Mouse (Mus musculus) lung, postnatal 0 days (tissue): ENCODE data around the gene Rfxank. TPM values are rescaled to one million over a fixed set of nuclear protein-coding genes. Genes with fewer than 3 reads are reported as not detected.

Experiments used
- ATAC-seq: fragments of 200-750 bp; cut with Nextera tagmentation; 2 replicates; pipeline ENCODE4 v1.8.0; 2017; ENCODE audit warnings: moderate library complexity
- DNase-seq: peaks from one replicate; pipeline ENCODE4 v3.0.0-alpha.2; 2016; ENCODE audit warnings: low spot score
- H3K27ac ChIP-seq: fragments of 300-500 bp; sonication (generic); 2 replicates; pipeline ENCODE4 v1.5.1; 2014; ENCODE audit warnings: antibody characterized with exemption, mild to moderate bottlenecking, low read length, mixed read lengths
- H3K27me3 ChIP-seq: fragments of 300-500 bp; sonication (generic); replicated peaks from 2 replicates; pipeline ENCODE4 v1.6.1; 2014; ENCODE audit warnings: low read length, mixed read lengths; ENCODE audit not compliant: insufficient read depth
- H3K36me3 ChIP-seq: fragments of 300-500 bp; sonication (generic); 2 replicates; pipeline ENCODE4 v1.6.1; 2014; ENCODE audit warnings: low read length, mixed read lengths; ENCODE audit not compliant: insufficient read depth
- H3K4me1 ChIP-seq: fragments of 300-500 bp; sonication (generic); 2 replicates; pipeline ENCODE4 v1.6.1; 2014; ENCODE audit warnings: antibody characterized with exemption, low read depth, low read length, mixed read lengths; ENCODE audit not compliant: insufficient read depth
- H3K4me2 ChIP-seq: fragments of 300-500 bp; sonication (generic); replicated peaks from 2 replicates; pipeline ENCODE4 v1.6.1; 2014; ENCODE audit warnings: low read depth, mild to moderate bottlenecking, low read length, moderate library complexity, mixed read lengths
- H3K4me3 ChIP-seq: fragments of 300-500 bp; sonication (generic); 2 replicates; pipeline ENCODE4 v1.5.1; 2014; ENCODE audit warnings: low read depth, low read length
- H3K9ac ChIP-seq: fragments of 300-500 bp; sonication (generic); replicated peaks from 2 replicates; pipeline ENCODE4 v1.6.1; 2014; ENCODE audit warnings: low read depth, mild to moderate bottlenecking
- H3K9me3 ChIP-seq: fragments of 300-500 bp; sonication (generic); 2 replicates; pipeline ENCODE4 v1.6.1; 2016; ENCODE audit warnings: low read length, mixed read lengths
- CTCF ChIP-seq: IDR thresholded peaks from 2 replicates; pipeline ENCODE4 v1.5.1; 2016; ENCODE audit warnings: antibody characterized with exemption, mild to moderate bottlenecking
- EP300 ChIP-seq: IDR thresholded peaks from 2 replicates; pipeline ENCODE4 v1.6.1; 2016; ENCODE audit warnings: antibody characterized with exemption, mild to moderate bottlenecking, control low read depth
- WGBS: fragments of 180-500 bp; shearing (Covaris S2); extraction: QIAGEN DNeasy Blood & Tissue Kit; methylation state at CpG from one replicate; pipeline ENCODE4 v1.1.7; 2014; 5-methylcytosine and 5-hydroxymethylcytosine counted together
- polyA plus RNA-seq: library from polyadenylated mRNA; unstranded; fragments of >200 nt; fragmentation: Nextera tagmentation; extraction: Ambion mirVana; gene quantifications from 2 replicates; pipeline ENCODE4 v1.2.1, GENCODE M21; 2015

Gene Rfxank
- polyA plus RNA-seq, 1 experiment from 2014 or later, result 12.7 TPM

DNA sequence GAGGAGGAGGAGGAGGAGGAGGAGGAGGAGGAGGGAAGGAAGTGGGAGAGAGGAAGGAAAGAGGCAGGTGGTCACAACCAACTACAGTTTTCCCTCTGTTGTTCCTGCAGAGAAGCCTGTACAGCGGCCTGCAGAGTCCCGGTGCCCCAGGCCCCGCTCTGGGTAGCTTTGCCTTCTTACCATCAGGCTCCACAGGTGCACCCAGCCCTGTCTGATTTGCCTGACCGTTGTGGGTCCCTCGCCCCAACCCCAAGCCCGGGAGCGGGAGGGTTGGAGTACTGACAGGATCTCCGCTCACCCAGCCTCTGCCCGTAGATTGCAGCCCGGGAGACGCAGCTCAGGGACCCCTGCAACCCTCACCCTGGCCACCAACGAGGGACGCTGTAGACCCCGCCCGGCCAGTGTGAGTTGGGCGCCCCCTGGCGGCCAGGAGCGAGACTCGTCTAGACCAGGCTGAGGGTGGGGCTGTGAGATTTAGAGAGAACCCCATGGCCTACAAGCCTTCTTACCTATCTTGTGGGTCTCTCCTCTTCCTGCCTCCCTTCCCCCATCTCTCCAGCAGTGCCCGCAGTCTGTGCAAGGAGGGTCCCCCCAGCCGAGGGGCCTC, 27.7 kb upstream of the Rfxank start:
- peak; percentile 84 for ATAC-seq
- DNase-seq, result peak; percentile 81

DNA sequence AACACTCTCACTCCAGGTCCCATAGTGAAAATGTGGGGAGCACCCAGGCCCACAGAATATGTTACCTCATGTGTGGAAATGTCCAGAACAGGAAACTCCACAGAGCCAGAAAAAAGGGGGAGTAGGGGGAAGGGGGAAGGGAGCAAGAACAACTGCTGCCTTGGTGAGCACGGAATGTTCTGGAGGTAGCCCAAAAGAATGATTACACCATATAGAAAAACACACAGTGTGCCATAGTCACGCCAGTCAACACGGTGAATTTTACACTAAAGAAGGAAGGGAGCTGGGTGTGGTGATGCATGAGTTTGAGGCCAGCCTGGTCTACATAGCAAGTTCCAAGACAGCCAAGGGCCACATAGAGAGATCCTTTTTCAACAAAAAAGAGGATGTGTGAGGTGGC, 24.4 kb upstream of the Rfxank start:
- 59% methylated on average over 3 of the region's 3 CpGs for WGBS
- Histone ChIP-seq H3K27me3 (no peaks in the 10 kb centered on the region), H3K36me3 (no peaks in the 10 kb centered on the region), H3K9me3 (no peaks in the 10 kb centered on the region), H3K9ac (no peak overlapping the region), H3K4me2 (no peak overlapping the region), H3K4me1 (no peaks in the 10 kb centered on the region; the same call in 1 of the 2 replicates), H3K27ac (no peak overlapping the region), H3K4me3 (no peak overlapping the region)
- ATAC-seq, result peak; percentile 27; the same call in 1 of the 2 replicates
- TF ChIP-seq CTCF (no peak), EP300 (peak; percentile 71)
- DNase-seq, result peak; percentile 51

More for the DNA sequence above, 27.7 kb upstream of the Rfxank start:
- H3K9me3 ChIP-seq, result no peaks in the 10 kb centered on the region
- peak; percentile 98 for TF ChIP-seq CTCF
- TF ChIP-seq EP300, result no peak
- WGBS, result 3% methylated on average over 20 of the region's 21 CpGs
- no peaks in the 10 kb centered on the region for H3K4me1 ChIP-seq
- H3K4me3 ChIP-seq, result 0 out of 2 replicates have a peak overlapping the region, but pooled peaks have one; percentile 8
- H3K27me3 ChIP-seq, result no peaks in the 10 kb centered on the region
- H3K9ac ChIP-seq, result no peak overlapping the region
- H3K36me3 ChIP-seq, result no peaks in the 10 kb centered on the region
- peak overlapping the region; percentile 47 for H3K4me2 ChIP-seq
- no peak overlapping the region for H3K27ac ChIP-seq

DNA sequence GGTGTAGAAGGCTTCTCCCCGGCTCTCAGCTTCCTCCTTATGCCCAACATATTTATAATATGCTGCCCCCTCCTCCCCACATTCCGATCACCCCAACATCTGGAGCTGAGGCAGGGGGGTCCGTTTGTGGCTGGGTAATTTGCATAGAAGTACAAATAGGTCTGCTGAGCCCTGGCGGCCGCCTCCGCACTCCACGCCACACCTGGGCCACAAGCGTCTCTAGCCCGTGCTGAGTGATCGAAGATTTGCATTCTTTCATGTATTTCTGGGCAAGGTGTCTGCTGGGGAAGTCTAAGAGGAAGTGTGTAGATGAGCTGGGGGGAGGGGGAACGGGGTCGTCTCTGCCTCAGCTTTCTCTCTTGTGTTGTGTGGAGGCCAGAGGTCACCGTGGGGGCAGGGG, 21.1 kb upstream of the Rfxank start:
- DNase-seq (no peak), ATAC-seq (no peak)
- Histone ChIP-seq H3K4me2 (no peak overlapping the region), H3K27me3 (no peaks in the 10 kb centered on the region), H3K36me3 (no peaks in the 10 kb centered on the region), H3K9me3 (no peaks in the 10 kb centered on the region), H3K27ac (no peak overlapping the region), H3K4me1 (no peaks in the 10 kb centered on the region; the same call in 1 of the 2 replicates), H3K4me3 (no peak overlapping the region), H3K9ac (no peak overlapping the region)
- TF ChIP-seq CTCF, result no peak
- no peak for TF ChIP-seq EP300
- 53% methylated on average over 13 of the region's 13 CpGs for WGBS

DNA sequence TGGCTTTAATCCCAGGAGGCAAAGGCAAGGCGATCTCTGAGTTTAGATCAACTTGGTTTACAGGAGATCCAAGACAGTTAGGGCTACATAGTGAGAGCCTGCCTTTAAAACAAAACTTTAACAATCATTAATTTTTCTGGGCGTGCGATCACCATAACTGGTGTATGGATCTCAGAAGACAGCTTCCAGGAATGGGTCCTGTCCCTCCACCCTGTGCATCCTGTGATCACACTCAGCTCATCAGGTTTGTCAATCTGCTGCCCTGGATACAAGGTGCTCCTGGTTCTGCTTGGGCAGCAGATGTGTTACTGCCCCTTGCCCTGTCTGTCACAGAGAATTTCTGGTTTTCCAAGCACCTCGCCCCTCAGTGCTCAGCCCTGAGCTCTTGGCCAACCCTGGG, 20.3 kb upstream of the Rfxank start:
- TF ChIP-seq EP300 (no peak), CTCF (no peak)
- no peak for DNase-seq
- WGBS, result 85% methylated on average over 4 of the region's 4 CpGs
- H3K4me2 ChIP-seq, result no peak overlapping the region
- no peak overlapping the region for H3K27ac ChIP-seq
- H3K9ac ChIP-seq, result no peak overlapping the region
- H3K9me3 ChIP-seq, result no peaks in the 10 kb centered on the region
- no peaks in the 10 kb centered on the region for H3K36me3 ChIP-seq
- no peak for ATAC-seq
- no peak overlapping the region for H3K4me3 ChIP-seq
- H3K27me3 ChIP-seq, result no peaks in the 10 kb centered on the region
- H3K4me1 ChIP-seq, result no peaks in the 10 kb centered on the region; the same call in 1 of the 2 replicates

DNA sequence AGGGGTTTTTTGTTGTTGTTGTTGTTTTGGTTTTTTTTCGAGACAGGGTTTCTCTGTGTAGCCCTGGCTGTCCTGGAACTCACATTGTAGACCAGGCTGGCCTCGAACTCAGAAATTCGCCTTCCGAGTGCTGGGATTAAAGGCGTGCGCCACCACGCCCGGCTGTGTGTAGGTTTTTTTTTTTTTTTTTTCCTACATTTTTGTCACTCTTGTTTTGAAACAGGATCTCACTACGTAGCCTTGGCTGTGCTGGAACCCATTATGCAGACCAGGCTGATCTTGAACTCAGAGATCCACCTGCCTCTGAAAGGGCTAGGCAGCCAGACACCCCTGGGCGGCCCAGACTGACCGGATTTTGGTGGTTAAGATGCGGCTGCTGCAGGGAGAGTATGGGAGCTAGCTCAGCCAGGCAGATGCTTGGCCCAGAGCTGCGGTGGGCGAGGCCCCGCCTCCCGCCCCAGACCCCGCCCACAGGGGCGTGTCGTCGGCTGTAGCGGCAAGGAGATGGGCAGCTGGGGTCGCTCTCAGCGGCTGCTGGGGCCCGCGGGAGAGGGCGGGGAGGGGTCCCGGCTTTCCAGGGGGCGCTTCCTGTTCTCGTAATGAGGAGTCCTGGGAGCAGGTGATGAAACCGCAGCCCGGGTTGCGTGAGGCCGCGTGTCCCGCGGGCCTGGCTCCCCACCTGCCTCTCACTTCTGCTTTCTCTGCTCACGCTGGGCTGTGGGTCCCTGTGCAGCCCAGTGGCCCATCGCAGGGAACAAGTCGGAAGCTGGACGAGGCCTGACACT, 19.3 kb upstream of the Rfxank start:
- no peak overlapping the region for H3K27ac ChIP-seq
- DNase-seq (peak; percentile 72), ATAC-seq (peak; percentile 90)
- no peaks in the 10 kb centered on the region for H3K27me3 ChIP-seq
- no peak for TF ChIP-seq EP300
- no peak for TF ChIP-seq CTCF
- no peaks in the 10 kb centered on the region; the same call in 1 of the 2 replicates for H3K4me1 ChIP-seq
- H3K4me3 ChIP-seq, result peak overlapping the region; percentile 33
- no peak overlapping the region for H3K9ac ChIP-seq
- H3K36me3 ChIP-seq, result no peaks in the 10 kb centered on the region
- H3K4me2 ChIP-seq, result peak overlapping the region; percentile 78
- no peaks in the 10 kb centered on the region for H3K9me3 ChIP-seq
- WGBS, result 11% methylated on average over 40 of the region's 40 CpGs

DNA sequence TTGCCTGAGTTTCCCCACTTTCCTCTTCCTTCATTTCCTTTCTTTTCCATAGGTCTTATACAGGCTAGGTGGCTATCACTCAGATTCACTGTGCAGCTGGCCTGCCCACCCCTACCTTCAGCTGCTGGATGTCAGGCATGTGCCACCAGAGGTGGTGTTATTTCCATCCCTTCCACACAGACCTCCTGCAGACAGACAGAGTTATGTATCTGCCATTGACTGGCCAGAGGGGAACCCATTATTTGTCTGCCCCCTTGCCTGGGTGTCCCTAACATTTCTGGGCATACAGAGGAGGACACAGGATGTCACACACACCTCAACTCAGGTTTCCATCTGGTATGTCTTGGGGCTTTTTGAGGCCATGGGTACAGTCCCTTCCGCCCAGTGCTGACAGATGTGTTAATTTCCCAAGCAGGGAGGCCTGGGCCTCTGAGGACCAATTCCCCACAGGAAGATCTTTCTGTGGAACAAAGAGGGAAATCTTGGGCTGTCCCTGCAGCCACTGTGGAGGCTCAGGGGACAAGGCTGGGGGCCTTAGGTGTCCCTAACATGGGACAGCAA, 18.4 kb upstream of the Rfxank start:
- Histone ChIP-seq H3K27ac (no peak overlapping the region), H3K4me2 (no peak overlapping the region), H3K36me3 (no peaks in the 10 kb centered on the region), H3K4me1 (no peaks in the 10 kb centered on the region; the same call in 1 of the 2 replicates), H3K27me3 (no peaks in the 10 kb centered on the region), H3K4me3 (no peak overlapping the region), H3K9me3 (no peaks in the 10 kb centered on the region), H3K9ac (no peak overlapping the region)
- no peak for DNase-seq
- WGBS, result 89% methylated on average over 1 of the region's 1 CpGs
- ATAC-seq, result no peak
- no peak for TF ChIP-seq CTCF
- no peak for TF ChIP-seq EP300
